Mouse (Mus musculus): ENCODE data around the gene Tmem147. TPM values are rescaled to one million over a fixed set of nuclear protein-coding genes. Genes with fewer than 3 reads are reported as not detected.

Gene Tmem147
- total RNA-seq (2021) = 100 to 1,000 TPM; 119 to 127 TPM
- long read RNA-seq, experiment 1, transcript Tmem147-201 (7 exons, 870 nt) = major isoform, 28 of 43 reads
- long read RNA-seq, experiment 1, partial matches to known transcripts = 2 of 43 reads
- long read RNA-seq, experiment 1, other reads (novel, unspliced or antisense) = 6 of 43 reads
- long read RNA-seq, experiment 2, transcript Tmem147-201 (7 exons, 870 nt) = major isoform, 17 of 33 reads
- long read RNA-seq, experiment 2, partial matches to known transcripts = 1 of 33 reads
- long read RNA-seq, experiment 2, other reads (novel, unspliced or antisense) = 10 of 33 reads

DNA sequence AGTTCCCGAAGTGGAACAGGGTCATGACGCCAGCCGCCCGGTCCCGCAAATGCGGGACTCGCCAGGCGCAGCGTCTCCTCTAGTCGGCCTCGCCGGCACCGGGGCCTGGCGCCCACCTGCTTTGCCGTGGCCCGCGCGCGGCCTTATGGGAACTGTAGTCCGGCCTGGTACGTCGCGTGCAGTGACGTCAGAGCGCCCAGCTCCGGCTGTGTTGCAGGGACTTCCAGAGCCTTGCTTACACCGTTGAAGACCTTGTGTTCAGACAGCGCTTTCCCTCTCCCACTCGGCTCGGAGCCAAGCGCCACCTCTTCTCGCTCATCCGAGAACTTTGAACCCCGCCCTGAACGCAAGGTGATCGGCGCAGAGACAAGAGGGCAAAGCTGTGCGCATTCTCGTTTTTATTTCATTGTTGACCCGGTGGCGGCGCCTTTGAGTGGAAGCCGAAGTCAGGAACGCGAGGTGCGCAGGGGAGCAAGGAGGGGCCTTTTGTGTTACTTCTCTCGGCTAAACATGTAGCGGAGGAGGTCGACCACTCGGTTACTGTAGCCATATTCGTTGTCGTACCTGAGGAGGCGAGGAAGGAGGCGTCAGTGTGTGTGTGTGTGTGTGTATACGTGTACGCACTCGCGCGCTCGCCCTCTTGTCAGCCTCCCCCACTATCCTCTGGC is at the start of gene Tmem147:
Gene Tmem147, minus strand, starts transcription at position 145 of the 668 bp plus-strand sequence.
- peak; percentile 97 to 98 for DNase-seq (ENCODE audit: extremely low spot score in 1 of 2, low spot score in 2 of 2)
- Histone ChIP-seq H3K4me3 (peak within 1 kb of the TSS; percentile 80), H3K27ac (peak within 1 kb of the TSS; percentile 95)
- TF ChIP-seq CTCF (IDR thresholded peaks at IDR 0.05) = peak; percentile 21
- intact Hi-C loops (cut with DNase I) = loop anchor here (1.0 to 10.0 kb wide), 5 partner anchors 64 to 345 kb away; partner anchors contain the start of genes Ffar1, Fxyd3, Kmt2b and Rbm42

DNA sequence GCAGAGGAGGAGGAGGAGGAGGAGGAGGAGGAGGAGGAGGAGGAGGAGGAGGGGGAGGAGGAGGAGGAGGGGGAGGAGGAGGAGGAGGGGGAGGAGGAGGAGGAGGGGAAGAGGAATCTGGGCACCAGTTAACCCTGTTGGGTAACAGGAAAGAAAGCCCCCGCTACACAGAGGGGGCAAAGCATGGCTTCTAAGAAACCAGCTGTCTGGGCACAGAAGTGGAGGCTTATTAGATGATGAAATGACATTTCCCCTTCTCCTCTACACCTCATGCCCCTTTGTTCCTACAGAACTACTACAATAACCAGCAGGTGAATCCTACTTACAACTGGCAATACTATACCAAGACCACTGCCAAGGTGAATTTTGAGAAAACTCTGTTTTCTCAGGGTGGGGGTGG is 48.6 kb upstream of the Tmem147 start:
- no peak for TF ChIP-seq CTCF (IDR thresholded peaks at IDR 0.05)
- no peak overlapping the region for H3K4me3 ChIP-seq
- intact Hi-C loops (cut with DNase I) = no loop called here
- no peak overlapping the region for H3K27ac ChIP-seq
- no peak for DNase-seq (ENCODE audit: extremely low spot score in 1 of 2, low spot score in 2 of 2)

DNA sequence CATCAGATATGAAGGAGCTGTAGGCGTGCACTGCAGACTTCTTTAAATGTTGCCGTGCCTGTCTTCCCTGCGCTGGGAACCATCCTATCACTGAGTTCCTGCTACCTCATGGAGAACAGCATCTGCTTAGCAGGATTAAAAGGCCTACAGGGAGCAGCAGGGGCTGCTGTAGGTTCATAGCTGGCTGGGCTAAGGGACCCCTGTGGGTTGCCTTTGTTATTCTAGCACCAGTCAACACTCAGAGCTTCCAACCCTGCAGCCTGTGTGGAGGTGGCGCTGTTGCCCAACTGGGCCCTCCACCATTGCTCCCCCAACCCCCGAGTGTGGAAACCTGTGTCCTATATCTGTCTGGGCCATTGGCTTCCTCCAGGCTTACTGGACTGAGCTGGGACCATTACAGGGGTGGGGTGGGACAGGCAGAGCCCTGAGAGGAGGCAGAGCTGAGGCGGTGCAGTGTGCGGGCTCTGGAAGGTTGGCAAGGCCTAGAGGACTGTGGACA is 47.8 kb upstream of the Tmem147 start:
- Histone ChIP-seq H3K27ac (no peak overlapping the region), H3K4me3 (no peak overlapping the region)
- intact Hi-C loops (cut with DNase I) = no loop called here
- no peak for DNase-seq (ENCODE audit: extremely low spot score in 1 of 2, low spot score in 2 of 2)
- TF ChIP-seq CTCF (IDR thresholded peaks at IDR 0.05) = no peak

DNA sequence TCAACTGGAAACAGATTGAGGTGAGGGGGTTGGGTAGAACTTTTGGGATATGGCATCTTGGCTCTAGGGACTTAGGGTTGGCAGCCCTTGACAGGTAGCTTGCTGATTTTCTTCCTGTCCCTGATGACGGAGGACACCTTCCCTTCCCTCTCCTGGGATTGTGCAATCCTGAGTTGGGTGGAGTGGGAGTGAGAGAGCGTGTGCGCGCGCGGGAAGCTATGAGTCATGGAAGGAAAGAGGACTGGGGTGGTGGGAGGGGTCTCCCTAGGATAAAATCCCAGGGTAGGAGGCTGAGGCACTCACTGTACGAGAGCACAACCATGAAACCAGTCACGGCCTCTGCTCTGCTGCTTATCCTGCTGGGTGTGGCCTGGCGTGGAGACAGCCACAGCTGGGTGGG is 46.8 kb upstream of the Tmem147 start:
- H3K4me3 ChIP-seq = no peak overlapping the region
- DNase-seq (ENCODE audit: extremely low spot score in 1 of 2, low spot score in 2 of 2) = peak; percentile 15 to 24
- TF ChIP-seq CTCF (IDR thresholded peaks at IDR 0.05) = no peak
- intact Hi-C loops (cut with DNase I) = no loop called here
- no peak overlapping the region for H3K27ac ChIP-seq

DNA sequence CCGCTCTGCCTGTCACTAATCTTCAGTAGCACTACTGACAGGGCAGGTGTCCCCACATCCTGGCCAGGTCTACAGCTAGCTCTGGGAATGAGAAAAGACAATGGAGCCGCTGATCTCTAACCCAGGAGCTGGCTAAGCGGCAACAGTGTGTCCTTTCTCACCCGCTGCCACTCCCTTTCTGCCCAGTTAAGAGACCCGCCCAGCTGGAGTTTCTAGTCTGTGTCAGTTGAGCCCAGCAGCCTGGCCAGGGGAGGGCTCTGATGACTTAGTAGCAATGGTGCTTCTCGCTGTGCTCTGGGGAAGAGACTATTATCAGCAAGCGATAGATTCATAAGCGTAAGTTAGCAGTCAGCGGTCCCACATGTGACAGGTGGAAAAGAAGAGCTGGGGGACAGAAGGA is 39.9 kb upstream of the Tmem147 start:
- intact Hi-C loops (cut with DNase I) = loop anchor here (5.0 kb wide), 1 partner anchor 87 kb away; no protein-coding TSS in a partner anchor
- H3K4me3 ChIP-seq = no peak overlapping the region
- no peak for DNase-seq (ENCODE audit: extremely low spot score in 1 of 2, low spot score in 2 of 2)
- no peak for TF ChIP-seq CTCF (IDR thresholded peaks at IDR 0.05)
- no peak overlapping the region for H3K27ac ChIP-seq

DNA sequence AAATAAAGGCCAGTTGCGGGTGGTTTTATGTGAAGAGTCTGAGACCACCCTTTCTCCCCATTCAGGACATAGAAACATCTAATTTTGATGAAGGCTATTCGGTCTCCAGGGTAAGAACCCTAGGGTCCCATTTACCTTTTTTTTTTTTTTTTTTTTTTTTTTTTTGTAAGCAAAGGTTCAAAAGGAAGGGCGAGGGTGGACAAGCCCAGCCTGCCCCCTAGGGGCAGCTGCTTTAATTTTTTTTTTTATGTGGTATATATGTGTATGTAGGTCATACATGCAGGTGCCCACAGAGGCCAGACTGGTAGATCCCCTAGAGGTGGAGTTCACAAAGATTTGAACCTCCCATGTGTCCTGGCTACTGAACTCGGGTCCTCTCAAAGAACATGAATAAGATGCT is 37.1 kb upstream of the Tmem147 start:
- Histone ChIP-seq H3K4me3 (no peak overlapping the region), H3K27ac (no peak overlapping the region)
- DNase-seq (ENCODE audit: extremely low spot score in 1 of 2, low spot score in 2 of 2) = no peak
- no peak; the same call in none of the 2 replicates for TF ChIP-seq CTCF (IDR thresholded peaks at IDR 0.05)
- intact Hi-C loops (cut with DNase I) = loop anchor here (5.0 kb wide), 1 partner anchor 84 kb away; no protein-coding TSS in a partner anchor

DNA sequence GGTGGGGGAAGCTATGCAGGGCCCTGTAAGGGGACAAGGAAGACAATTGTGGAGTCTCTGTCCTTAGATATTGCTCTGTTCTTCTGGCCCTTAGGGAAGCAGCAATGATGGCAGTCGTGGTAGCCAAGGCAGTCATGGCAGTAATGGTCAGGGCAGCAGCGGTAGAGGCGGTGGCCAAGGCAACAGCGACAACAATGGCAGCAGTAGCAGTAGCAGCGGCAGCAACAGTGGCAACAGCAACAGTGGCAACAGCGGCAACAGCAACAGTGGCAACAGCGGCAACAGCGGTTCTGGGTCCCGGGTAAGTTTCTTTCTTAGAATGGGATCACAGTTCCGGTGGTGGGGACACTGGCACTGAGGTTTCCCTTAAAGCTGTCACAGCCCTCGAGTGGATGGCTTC is 35.8 kb upstream of the Tmem147 start:
- no peak overlapping the region for H3K27ac ChIP-seq
- no peak for TF ChIP-seq CTCF (IDR thresholded peaks at IDR 0.05)
- intact Hi-C loops (cut with DNase I) = loop anchor here (5.0 kb wide), 1 partner anchor 83 kb away; no protein-coding TSS in a partner anchor
- DNase-seq (ENCODE audit: extremely low spot score in 1 of 2, low spot score in 2 of 2) = no peak
- H3K4me3 ChIP-seq = no peak overlapping the region

DNA sequence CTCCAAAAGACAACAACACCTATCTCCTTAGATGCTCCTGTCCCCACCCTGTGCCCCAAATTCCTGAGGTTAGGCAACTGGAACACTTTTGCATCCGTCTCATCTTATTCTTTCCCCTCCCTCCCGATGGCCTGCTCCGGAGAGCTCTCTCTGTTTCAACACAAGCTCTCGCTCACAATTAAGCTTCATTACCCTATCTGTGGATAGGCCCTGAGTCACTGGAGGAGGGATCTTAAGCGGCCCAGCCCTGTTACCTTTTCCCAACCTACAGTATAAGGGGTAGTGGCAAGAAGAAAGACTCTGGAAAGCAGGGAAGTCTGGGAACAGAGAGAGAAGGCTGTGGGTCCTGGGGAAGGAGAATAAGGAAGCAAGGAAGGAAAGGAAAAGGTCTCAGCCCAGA is 34.1 kb upstream of the Tmem147 start, which contains the start of gene Dmkn:
Gene Dmkn, plus strand, starts transcription at position 301 of the 400 bp plus-strand sequence.
- intact Hi-C loops (cut with DNase I) = no loop called here
- H3K27ac ChIP-seq = no peak within 1 kb of the TSS
- no peak within 1 kb of the TSS for H3K4me3 ChIP-seq
- DNase-seq (ENCODE audit: extremely low spot score in 1 of 2, low spot score in 2 of 2) = no peak
- TF ChIP-seq CTCF (IDR thresholded peaks at IDR 0.05) = no peak

DNA sequence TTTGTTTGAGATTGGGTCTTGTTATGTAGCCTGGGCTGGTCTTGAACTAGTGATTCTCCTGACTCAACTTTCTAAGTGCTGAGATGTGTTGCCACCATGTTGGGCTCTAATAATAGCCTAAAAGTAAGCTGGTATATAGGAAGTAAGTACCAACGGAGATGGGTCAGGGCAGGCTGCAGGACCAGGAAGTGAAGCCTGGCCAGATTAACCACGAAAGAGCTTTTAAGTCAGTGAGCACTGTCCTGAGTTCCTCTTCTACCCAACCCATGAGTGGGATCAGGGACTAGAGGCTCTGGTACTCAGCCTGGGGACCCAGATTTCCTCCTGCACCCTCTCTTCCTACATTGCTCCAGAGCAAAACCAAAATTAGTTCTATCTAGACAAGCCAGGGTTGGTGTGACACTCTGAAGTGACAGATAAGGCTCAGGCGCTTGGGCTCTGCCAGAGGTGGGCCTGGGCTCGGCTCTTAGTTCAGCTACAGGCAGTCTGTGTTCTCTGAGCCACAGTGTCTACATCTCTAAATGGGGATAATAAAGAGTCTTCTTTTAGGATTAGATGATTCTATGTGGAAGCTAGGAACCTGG is 32.5 kb upstream of the Tmem147 start:
- Histone ChIP-seq H3K4me3 (no peak overlapping the region), H3K27ac (no peak overlapping the region)
- no peak for DNase-seq (ENCODE audit: extremely low spot score in 1 of 2, low spot score in 2 of 2)
- intact Hi-C loops (cut with DNase I) = no loop called here
- TF ChIP-seq CTCF (IDR thresholded peaks at IDR 0.05) = no peak

DNA sequence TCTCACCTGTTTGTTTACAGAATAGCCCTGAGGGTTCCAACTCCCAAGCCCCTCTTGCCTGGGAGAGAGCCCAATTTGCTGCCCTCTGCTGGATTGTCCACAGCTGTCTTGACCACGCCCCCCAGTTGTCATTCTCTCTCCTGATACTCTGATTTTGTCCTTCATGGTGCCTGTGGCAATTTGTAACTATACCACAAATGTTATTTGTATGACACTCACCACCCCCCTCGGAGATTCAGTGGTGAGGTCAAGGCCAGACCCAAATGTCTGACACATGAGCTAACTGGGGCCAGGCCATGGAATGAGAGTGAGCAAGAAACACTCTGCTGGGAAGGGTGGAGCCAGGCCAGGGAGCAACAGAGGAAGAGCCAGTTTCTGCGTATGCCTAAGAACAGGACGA is 29.5 kb upstream of the Tmem147 start:
- Histone ChIP-seq H3K27ac (no peak overlapping the region), H3K4me3 (no peak overlapping the region)
- no peak for DNase-seq (ENCODE audit: extremely low spot score in 1 of 2, low spot score in 2 of 2)
- intact Hi-C loops (cut with DNase I) = loop anchor here (5.0 kb wide), 1 partner anchor 42 kb away; no protein-coding TSS in a partner anchor
- TF ChIP-seq CTCF (IDR thresholded peaks at IDR 0.05) = peak; percentile 39

DNA sequence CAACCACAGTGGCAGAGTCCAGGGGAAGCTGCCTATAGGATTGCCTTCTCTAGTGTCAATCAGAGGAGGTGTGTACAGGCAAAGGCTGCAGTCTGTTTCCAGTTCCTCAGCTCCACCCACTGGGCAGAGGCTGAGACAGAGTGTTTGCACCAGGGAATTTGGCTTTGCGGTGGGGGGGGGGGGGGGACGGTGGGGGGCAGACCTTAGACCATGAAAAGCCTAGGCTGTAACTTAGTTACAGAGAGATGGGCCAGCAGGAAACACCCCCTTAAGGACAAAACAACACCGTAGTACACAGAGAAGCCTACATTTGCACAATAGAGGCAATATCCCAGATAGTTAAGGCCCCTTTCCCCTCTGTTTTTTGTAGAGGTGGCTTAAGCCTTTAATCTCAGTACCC is 27.7 kb upstream of the Tmem147 start:
- TF ChIP-seq CTCF (IDR thresholded peaks at IDR 0.05) = no peak
- no peak overlapping the region for H3K27ac ChIP-seq
- no peak overlapping the region for H3K4me3 ChIP-seq
- intact Hi-C loops (cut with DNase I) = loop anchor here (5.0 kb wide), 1 partner anchor 40 kb away; no protein-coding TSS in a partner anchor
- DNase-seq (ENCODE audit: extremely low spot score in 1 of 2, low spot score in 2 of 2) = no peak

All from left cerebral cortex, adult 2 months (tissue).